Comparison of ENCODE assay signal across 8 mouse cellular contexts in genomic region chr5:36795647-36796295, GRCm38 (mm10). TPM values are rescaled to one million over a fixed set of nuclear protein-coding genes. Genes with fewer than 3 reads are reported as not detected.
DNase-seq lines count a peak whose midpoint lies in the region; ATAC-seq and TF ChIP-seq lines count a peak whose summit lies in the region.
"Not testable (repeated sequence)": the region's sequence is repeated elsewhere in the genome, so short reads cannot be mapped to it uniquely, and the experiment has no call there.

No protein-coding gene starts in this region.

- H3K4me1 ChIP-seq in hindbrain, embryonic 10.5 days (replicated peaks); thymus, adult 2 months (replicated peaks; ENCODE audit: control insufficient read depth, insufficient read depth, low read length): not testable (repeated sequence)
- H3K4me1 ChIP-seq in lung, embryonic 15.5 days = peaks cover 10% of the 10 kb centered on the region

- peak overlapping the region; percentile 83 for H3K9ac ChIP-seq in lung, embryonic 15.5 days

- H3K27ac ChIP-seq in hindbrain, embryonic 10.5 days = peak overlapping the region; percentile 93
- peak overlapping the region; percentile 98 for H3K27ac ChIP-seq in lung, embryonic 15.5 days
- peak overlapping the region; percentile 61 for H3K27ac ChIP-seq in thymus, adult 2 months (ENCODE audit: control insufficient read depth, insufficient read depth, low read length)

- not testable (repeated sequence) for H3K27me3 ChIP-seq in hindbrain, embryonic 10.5 days (ENCODE audit: insufficient read depth, poor library complexity, severe bottlenecking); lung, embryonic 15.5 days; thymus, adult 2 months (ENCODE audit: control insufficient read depth, insufficient read depth, low read length)

- ATAC-seq in lung, embryonic 15.5 days (ENCODE audit: borderline replicate concordance, extremely low read depth, low FRiP score, low TSS enrichment) = peak; percentile 51

- H3K4me2 ChIP-seq in lung, embryonic 15.5 days = peak overlapping the region; percentile 75

- TF ChIP-seq CTCF in thymus, adult 2 months (IDR thresholded peaks at IDR 0.05; ENCODE audit: borderline replicate concordance, control insufficient read depth, extremely low read depth, insufficient read depth, low read length, poor library complexity) = peak; percentile 27; the same call in 1 of the 2 replicates

- H3K9me3 ChIP-seq in hindbrain, embryonic 10.5 days; lung, embryonic 15.5 days: not testable (repeated sequence)

- 10% methylated on average over 37 of the region's 37 CpGs for WGBS in hindbrain, embryonic 10.5 days
- WGBS in lung, embryonic 15.5 days = 1% methylated on average over 35 of the region's 37 CpGs
- WGBS in thymus, adult 2 months = 1% methylated on average over 37 of the region's 37 CpGs

- peak overlapping the region; percentile 76 for H3K4me3 ChIP-seq in hindbrain, embryonic 10.5 days
- H3K4me3 ChIP-seq in lung, embryonic 15.5 days = peak overlapping the region; percentile 67
- peak overlapping the region; percentile 57 for H3K4me3 ChIP-seq in thymus, adult 2 months (ENCODE audit: control insufficient read depth, insufficient read depth, low read length)

- peak; percentile 82 for DNase-seq in Muller cell, postnatal 12 days (ENCODE audit: inconsistent ontology term)
- DNase-seq in cerebellum, adult 9-11 months = peak; percentile 81
- DNase-seq in frontal cortex, adult 2 months (ENCODE audit: extremely low spot score in 1 of 2, low spot score in 1 of 2) = peak; percentile 52 to 67
- DNase-seq in hindbrain, embryonic 10.5 days (ENCODE audit: low spot score) = peak; percentile 64
- DNase-seq in layer of hippocampus, adult 9-11 months = peak; percentile 80
- peak; percentile 39 for DNase-seq in ovary, adult 18-20 months (ENCODE audit: low spot score)
- peak; percentile 62 for DNase-seq in thymus, adult 2 months

- H3K36me3 ChIP-seq in hindbrain, embryonic 10.5 days = peaks cover 28% of the 10 kb centered on the region
- not testable (repeated sequence) for H3K36me3 ChIP-seq in lung, embryonic 15.5 days; thymus, adult 2 months (ENCODE audit: control insufficient read depth, insufficient read depth, low read length)

- TF ChIP-seq POLR2A in thymus, adult 2 months (IDR thresholded peaks at IDR 0.05; ENCODE audit: control insufficient read depth, extremely low read depth, insufficient read depth, low read length, poor library complexity) = not testable (repeated sequence)

RNA-seq across cellular contexts. Expression of gene Mrfap1, which starts 0.8 kb away (rescaled TPM):
- polyA plus RNA-seq in frontal cortex, adult 2 months (2012; rRNA removed) = 343 and 355 TPM in 2 replicates
- 423 and 451 TPM in 2 replicates for polyA plus RNA-seq in hindbrain, embryonic 10.5 days (2016; fragmentation: Nextera tagmentation; extraction: Ambion mirVana)
- polyA plus RNA-seq in lung, embryonic 15.5 days (2015; fragmentation: Nextera tagmentation; extraction: Ambion mirVana) = 476 and 499 TPM in 2 replicates
- polyA plus RNA-seq in thymus, adult 2 months (2012; rRNA removed) = 92.4 and 119 TPM in 2 replicates

RNA-seq across cellular contexts. Expression of gene Man2b2, which starts 34.7 kb away (rescaled TPM):
- 30.3 and 30.5 TPM in 2 replicates for polyA plus RNA-seq in frontal cortex, adult 2 months (2012; rRNA removed)
- polyA plus RNA-seq in hindbrain, embryonic 10.5 days (2016; fragmentation: Nextera tagmentation; extraction: Ambion mirVana) = 16.6 and 17.7 TPM in 2 replicates
- polyA plus RNA-seq in lung, embryonic 15.5 days (2015; fragmentation: Nextera tagmentation; extraction: Ambion mirVana) = 11.3 and 14.0 TPM in 2 replicates
- polyA plus RNA-seq in thymus, adult 2 months (2012; rRNA removed) = 76.3 and 78.1 TPM in 2 replicates

RNA-seq across cellular contexts. Expression of gene Bloc1s4, which starts 47.3 kb away (rescaled TPM):
- 23.4 and 24.0 TPM in 2 replicates for polyA plus RNA-seq in frontal cortex, adult 2 months (2012; rRNA removed)
- 23.1 and 23.5 TPM in 2 replicates for polyA plus RNA-seq in hindbrain, embryonic 10.5 days (2016; fragmentation: Nextera tagmentation; extraction: Ambion mirVana)
- 23.8 and 25.5 TPM in 2 replicates for polyA plus RNA-seq in lung, embryonic 15.5 days (2015; fragmentation: Nextera tagmentation; extraction: Ambion mirVana)
- polyA plus RNA-seq in thymus, adult 2 months (2012; rRNA removed) = 30.9 and 37.8 TPM in 2 replicates

Comparison
In these comparisons a context has a peak if more than half of its experiments do, and no peak if none do; other contexts are left out.
1. Peak in every context shown above with its lines: DNase-seq, ATAC-seq, H3K4me3 ChIP-seq and H3K27ac ChIP-seq.